Mouse (Mus musculus): ENCODE measurements around the gene Il4i1.

Gene Il4i1

DNA sequence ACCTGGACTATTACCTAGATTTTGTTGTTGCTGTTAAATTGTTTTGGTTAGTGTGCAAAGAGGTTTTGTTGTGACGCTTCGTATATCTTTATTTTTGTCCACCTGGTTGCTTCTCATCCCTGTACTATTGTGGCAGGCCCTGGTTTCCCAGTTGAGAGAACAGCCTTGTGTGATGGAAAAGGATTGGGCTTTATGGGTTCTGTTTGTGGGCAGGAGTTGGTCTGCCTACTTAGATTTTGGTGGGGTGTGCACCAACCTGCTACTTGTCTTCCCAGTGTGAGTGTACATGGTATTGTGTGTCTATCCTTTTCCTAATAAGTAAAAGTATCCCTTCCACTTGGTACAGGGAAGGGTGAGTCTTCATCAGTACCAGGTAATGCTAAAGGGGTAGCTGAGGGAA, 3.2 kb downstream of the Il4i1 start:
- DNase-seq (ENCODE audit: low spot score), result no peak

DNA sequence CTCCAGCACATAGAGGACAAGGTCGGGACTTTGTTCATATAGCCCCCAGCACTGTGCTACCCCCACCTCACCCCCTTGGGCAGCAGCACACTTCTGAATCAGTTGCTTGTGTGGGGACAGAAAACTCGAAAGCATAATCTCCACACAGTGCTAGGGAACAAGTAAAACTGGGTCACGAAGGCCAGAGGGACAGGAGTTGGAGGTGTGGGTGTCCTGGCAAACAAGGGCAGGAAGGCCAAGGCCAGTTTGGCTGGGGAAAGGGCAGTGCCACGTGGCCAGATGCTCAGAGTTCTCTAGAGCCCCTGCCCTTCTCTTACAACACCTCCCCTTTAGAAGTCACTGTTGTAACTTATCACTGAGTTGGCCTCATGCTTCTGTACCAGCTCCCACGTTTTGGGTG, 3.7 kb downstream of the Il4i1 start:
- DNase-seq (ENCODE audit: low spot score), result no peak

DNA sequence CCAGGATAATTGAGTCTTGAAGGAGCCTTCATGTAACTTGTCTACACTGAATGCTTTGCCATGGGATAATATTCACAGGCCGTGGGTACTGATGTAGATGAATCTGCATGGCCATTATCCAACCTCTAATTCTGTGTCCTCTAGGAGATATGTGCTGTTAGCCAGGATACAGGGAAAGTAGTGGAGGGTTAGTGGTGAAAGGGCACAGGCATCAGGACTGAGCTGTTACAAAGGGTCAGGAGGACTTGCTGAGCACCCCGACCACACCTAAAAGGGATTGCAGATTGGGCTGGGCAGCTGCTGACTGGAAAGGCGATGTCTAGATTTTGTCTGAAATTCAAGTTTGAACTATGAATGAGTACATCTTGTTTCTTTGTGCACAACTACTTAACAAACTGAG, 4.3 kb downstream of the Il4i1 start:
- DNase-seq (ENCODE audit: low spot score), result no peak

DNA sequence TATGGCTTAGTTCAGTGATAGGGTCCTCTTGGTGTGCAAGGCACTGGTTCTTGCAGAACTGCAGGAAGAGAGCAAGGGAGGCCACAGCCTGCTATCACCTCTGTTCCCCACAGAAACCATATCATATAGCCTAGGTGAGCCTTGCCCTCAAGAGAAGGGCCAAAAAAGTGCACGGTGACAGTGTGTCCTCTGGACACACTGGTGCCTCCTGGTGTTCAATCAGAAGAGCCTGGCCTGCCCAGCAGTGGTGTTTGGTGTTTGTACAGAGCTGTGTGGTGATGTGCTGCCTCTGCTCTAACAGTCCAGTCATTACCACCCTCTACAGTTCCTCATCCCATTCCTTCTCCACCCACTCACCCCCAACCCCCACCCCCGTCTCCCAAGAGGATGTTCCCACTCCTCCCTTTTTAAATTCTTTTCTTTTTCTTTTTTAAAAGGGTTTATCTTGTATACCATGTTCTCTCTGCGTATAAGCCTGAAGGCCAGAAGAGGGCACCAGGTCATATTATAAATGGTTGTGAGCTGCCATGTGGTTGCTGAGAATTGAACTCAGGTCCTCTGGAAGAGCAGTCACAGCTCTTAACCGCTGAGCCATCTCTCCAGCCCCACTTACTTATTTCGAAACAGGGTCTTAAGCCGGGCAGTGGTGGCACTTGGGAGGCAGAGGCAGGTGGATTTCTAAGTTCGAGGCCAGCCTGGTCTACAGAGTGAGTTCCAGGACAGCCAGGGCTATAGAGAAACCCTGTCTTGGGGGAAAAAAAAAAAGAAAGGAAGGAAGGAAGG, 5.7 kb downstream of the Il4i1 start:
- no peak for DNase-seq (ENCODE audit: low spot score)

DNA sequence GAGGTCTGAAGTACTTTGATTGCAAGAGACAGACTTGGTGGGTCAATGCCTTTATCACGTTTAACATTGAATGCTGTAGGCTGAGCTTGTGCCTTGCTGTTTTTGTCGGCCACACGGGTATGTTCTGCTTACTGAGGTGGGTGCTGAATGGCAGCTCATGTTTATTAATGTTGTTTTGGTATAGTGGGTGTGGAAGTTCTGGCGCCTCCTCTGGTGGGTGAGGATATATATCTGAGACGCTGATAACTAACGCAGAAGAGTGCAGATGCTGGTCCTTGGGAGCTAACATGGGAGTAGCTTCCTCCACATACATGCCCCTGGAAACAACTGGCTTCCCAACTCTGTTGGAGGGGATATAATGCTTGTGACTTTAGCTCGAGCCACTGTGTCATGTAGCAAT, 7.2 kb downstream of the Il4i1 start:
- no peak for DNase-seq (ENCODE audit: low spot score)

DNA sequence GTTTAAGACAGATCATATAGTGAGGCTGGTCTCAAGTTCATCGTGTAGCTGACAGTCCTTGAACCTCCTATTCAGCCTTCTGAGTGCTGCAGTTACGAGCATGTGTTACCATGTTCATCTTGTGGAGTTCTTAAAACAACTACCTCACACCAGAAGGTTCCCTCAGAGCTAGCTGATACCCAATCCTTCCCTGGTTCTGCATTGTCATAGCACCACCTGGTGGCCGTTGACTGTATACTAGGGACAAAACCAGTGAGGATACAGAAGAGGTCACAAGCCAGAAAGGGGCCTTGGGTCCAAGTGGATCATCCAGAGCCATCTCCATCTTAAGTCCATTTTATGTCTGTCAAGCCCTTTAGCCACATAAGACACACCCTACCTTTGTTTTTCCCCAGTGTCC, 8.7 kb downstream of the Il4i1 start:
- peak; percentile 75 for DNase-seq (ENCODE audit: low spot score)

DNA sequence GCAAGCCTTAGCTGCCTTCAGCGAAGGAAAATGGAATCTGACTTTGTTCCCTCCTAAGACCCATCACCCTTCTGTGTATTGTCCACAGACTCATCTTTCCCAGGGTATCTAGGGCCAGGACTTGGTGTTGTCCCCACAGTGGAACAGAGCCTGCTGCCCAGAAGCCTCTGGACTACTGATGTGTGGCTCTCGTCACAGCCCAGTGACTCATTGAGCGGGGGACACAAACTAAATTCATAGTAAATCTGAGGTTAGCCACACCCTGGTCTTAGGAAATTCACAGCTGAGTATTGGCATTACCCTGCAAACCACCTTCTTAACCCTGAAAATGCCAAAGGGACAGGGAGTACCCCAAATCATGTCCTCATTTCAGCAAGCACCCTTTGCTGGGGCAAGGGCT, 10.6 kb downstream of the Il4i1 start:
- no peak for DNase-seq (ENCODE audit: low spot score)

DNA sequence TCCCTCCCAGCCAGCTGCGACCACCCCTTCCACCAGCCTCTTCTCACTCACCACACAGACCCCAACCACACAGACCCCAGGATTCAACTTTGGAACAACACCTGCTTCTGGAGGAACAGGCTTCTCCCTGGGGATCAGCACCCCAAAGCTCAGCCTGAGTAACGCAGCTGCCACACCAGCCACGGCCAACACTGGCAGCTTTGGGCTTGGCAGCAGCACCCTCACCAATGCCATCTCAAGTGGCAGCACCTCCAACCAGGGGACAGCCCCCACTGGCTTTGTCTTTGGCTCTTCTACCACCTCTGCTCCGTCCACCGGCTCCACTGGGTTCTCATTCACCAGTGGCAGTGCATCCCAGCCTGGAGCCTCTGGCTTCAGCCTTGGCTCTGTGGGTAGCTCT, 12.5 kb downstream of the Il4i1 start:
- no peak for DNase-seq (ENCODE audit: low spot score)

DNA sequence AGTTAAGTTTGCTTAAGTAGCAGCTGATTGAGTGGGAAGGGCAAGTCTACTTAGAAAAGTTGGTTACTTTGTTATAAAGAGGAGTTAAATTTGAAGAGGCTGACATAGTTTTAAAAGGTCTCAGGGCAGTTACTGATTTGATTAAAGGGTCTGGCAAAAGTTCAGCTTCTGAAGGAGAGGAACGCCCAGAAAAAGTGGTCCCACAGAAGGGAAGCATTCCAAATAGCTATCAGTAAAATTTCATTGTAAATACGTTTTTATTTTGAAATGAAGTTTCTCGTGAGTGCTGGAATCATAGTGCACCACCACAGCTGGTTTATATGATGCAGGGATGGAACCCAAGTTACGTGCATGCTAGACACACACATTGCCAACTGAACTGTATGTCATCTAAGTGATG, 16.6 kb downstream of the Il4i1 start:
- no peak for DNase-seq (ENCODE audit: low spot score)

DNA sequence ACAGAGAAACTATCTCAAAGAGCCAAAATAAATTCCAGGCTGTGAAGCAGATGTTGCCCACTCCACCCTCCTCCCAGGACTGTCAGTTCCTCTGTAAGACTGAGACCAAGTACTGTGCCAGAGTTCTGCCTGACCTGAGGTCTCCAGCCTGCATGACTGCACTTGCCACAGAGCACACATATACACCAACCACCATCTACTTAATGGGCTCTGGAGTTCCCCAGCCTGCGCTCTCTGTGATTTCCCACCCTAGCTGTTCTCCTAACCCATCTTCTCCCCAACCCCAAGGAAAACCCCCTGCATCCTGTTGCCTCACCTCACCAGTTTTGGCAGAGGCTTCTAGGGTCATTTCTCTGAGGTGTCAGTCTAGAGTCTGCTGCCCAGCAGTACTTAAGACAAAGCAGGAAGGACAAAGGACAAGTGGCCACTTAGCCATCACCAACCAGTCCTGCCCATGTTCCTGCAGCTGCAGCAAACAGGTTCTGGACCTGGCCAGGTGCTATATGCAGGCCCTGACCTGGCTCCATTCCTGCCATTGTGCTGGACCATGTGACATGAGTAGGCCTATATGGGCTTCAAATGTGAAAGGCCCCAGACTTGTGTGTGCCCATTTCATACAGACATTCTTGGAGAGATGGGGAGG, 19.3 kb downstream of the Il4i1 start:
- no peak for DNase-seq (ENCODE audit: low spot score)

DNA sequence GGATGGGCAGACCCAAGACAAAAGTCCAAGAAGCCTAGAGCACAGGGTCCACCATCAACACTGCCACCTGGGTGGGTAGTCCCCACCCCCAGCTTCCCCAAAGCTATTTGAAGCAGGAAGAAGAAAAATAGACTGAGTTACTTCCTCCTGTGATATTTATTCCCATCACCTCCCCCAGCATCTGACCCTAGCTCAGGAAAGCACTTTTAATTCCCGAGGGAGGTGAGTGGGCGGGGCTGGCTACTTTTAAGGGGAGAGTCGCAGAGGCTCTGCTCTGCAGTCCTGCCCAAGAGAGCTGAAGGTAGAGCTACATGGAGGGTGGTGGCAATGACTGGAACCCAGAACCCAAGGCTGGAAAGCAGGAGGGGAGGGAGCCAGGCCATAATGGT, 19.8 kb downstream of the Il4i1 start:
- no peak for DNase-seq (ENCODE audit: low spot score)

DNA sequence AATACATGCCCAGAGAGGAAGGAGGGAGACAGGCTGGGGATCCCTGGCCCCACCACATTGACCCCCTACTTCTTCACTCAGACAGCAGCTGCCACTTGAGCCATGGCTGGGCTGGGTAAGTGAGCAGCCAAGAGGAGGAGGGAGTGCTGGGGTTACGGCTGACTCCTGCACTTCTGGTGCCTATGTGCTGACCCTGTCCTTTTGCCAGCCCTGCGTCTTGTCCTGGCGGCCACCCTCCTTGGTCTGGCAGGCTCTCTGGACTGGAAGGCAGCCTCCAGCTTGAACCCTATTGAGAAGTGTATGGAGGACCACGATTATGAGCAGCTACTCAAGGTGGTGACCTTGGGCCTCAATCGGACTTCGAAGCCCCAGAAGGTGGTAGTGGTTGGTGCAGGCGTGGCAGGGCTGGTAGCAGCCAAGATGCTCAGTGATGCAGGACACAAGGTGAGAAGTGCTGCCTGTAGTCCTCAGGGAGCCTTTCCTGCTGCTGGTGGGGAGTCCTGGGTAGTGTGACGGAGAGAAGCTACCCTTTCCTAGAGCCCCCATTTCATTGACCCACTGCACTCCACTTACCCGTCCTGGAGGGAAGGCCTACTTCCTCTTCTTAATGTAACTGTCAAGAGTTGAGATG, 20.4 kb downstream of the Il4i1 start:
- no peak for DNase-seq (ENCODE audit: low spot score)

DNA sequence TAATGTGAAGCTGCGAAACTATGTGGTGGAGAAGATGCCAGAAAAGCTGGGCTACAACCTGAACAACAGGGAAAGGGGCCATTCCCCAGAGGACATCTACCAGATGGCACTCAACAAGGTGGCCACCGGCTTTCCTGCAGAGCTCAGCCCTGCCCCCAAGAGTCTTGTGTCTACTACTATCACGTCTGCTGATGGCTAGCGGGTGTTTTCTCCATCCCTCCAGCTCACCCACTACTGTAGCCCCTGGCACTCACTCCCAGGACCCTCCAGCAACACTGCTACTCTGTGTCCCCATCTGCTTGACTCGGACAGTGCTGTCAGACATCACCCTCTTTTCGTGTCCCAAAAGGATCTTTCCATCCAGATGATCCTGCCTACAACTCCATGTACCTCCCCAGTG, 21.9 kb downstream of the Il4i1 start:
- no peak for DNase-seq (ENCODE audit: low spot score)

DNA sequence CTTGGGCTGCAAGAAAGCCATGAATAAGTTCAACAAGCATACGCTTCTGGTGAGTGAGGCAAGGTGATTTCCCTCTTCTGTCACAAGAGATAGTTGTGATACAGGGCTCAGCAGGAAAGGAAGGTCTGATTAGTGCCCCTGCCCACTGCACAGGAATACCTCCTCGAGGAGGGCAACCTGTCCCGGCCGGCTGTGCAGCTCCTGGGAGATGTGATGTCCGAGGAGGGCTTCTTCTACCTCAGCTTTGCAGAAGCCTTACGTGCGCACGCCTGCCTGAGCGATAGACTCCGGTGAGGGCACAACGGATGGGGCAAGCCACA, 22.9 kb downstream of the Il4i1 start:
- DNase-seq (ENCODE audit: low spot score), result no peak

DNA sequence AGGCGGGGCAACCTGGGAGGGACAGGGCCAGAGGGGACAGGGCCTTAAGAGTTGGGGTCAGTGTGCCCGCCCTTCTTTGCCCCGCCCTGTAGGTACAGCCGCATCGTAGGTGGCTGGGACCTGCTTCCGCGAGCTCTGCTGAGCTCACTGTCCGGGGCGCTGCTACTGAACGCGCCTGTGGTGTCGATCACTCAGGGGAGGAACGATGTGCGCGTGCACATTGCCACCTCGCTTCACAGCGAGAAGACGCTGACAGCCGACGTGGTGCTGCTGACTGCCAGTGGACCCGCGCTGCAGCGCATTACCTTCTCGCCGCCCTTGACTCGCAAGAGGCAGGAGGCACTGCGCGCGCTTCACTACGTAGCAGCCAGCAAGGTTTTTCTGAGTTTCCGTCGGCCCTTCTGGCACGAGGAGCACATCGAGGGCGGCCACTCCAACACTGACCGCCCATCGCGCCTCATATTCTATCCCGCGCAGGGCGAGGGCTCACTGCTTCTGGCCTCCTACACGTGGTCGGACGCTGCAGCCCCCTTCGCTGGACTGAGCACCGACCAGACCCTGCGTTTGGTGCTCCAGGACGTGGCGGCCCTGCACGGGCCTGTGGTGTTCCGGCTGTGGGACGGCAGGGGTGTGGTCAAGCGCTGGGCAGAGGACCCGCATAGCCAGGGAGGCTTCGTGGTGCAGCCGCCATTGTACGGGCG, 23.5 kb downstream of the Il4i1 start:
- DNase-seq (ENCODE audit: low spot score), result no peak

DNA sequence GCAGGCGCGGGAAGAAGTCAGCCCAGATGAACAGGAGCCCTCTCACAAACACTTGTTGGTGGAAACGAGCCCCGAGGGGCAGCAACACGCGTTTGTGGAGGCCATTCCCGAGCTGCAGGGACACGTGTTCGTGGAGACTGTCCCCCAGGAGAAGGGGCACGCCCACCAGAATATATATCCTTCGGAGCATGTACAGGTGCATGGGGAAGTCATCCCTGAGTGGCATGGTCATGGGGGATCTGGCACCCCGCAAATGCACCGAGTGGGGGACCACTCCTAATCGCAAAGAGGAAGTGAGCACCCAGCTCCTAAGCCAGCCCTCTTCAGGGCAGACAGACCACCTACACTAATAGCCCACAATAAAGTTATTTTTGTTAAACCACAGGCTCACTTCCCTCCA, 24.2 kb downstream of the Il4i1 start:
- no peak for DNase-seq (ENCODE audit: low spot score)

DNA sequence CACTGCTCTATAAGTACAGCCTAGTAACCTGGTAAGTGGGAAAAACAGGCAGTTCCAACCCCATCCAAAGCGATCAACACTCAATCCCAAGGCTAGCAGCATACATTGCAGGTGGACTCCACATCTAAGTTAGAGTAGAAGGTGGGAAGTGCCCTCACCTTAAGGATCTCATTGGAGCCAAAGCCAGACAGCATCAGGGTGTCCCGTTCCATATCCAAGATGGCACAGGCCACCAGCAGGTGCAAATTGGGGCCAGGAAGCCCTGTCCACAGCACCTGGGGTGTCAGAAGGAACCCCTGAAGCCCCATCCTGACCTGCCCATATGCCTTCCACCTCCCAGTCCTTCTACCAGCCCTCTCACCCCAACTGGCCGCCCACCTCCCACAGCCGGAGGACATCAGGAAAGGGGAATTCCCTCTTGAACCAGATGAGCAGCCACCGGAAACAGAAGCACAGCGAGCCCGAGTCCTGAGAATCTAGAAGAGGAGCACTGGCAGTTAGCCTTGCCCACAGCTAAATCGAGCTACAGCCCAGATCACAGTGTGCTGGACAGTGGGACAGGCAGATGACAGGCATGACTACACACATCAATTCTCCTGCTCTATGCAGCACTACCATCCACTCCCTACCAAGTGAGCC, 25.8 kb downstream of the Il4i1 start:
- DNase-seq (ENCODE audit: low spot score), result no peak

DNA sequence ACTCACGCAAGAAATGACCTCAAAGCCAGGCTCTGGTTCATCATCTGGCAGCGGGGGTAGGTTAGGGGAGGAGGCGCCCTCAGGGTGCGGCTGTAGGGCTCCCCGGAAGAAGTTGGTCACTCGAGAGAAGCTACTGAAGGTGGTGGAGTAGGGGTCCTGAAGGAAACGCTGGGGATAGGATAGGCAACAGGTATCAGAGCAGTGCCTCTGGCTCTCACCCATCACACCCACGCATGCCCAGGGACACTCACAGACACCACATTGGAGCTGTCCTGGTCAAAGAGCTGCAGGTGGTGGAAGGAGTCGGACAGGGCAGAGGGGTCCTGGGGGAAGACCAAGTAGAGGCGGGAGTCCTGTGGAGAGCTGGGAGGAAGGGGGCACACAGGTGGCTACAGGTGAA, 28.8 kb downstream of the Il4i1 start:
- DNase-seq (ENCODE audit: low spot score), result no peak

DNA sequence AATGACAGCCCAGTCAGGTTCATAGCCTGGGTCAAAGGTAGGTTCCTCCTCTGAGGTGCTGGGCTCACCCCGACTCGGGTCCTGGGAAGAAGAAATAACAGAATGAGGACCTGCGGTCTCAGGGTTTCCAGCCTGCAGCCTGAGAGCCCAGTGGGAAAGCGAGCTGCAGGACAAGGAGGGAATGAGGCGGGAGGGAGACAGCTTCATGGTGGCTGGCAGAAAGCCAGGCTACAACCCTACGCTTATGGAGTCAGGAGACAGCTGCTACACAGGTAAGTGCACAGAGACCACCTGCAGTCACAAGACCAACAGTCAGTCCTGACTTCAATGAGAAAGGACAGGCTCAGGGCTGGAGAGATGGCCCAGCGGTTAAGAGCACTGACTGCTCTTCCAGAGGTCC, 30.6 kb downstream of the Il4i1 start:
- DNase-seq (ENCODE audit: low spot score), result no peak

DNA sequence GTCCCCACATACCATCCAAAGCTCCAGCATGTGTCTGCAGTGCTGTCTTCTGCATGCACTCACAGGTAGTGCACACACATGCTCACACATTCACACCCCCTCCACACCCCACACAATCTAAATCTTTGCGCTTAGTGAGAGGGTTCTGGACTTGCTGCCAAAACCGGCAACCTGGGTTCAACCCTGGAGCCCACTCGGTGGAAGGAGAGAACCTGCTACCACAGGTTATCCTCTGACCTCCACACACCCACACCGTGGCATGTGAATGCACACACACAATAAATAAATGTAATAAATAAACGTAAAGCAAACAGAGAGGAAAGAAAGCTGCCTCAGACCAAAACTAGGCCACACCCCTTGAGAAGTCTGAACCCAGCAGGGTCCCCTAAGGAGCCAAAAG, 31.6 kb downstream of the Il4i1 start:
- DNase-seq (ENCODE audit: low spot score), result no peak

DNA sequence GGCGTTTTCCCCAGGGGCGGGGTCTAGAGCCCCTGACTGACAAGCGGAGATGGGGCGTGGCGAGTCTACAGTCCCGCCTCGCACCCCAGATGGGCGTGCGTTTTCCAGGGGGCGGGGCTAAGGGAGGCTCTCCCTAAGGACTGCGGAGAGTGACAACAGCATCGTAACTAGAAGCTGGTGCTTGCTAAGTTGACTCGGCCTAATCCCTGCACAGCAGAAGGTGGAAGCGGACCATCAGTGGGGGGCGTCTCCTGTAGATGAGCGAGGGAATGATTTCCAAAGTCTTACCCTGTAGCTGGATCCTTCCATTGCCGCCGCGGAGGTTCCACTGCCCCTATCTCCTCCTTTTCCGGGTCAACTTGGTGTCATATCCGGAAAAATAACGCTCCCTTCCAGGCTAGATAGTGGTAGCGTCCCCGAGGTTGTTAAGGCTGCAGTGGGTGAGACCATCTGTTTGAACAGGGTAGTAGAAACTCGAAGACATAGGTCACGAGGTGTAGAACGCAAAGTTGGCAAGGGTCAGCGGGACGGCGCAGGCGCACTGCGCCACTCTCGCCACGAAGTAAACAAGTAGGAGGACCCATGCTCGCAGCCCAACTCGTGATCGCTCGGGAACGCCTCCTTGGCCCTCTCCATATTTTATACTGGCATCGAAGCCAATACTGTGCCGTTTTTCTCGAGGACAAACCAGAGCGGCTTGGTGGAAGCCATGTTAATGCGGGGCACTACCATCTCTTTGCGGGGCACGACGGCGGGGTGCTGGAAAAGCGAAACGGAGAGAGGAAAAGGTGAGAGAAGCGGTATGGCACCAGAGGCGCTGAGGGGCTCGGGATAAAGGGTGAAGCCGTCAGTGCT, 32.6 kb downstream of the Il4i1 start, which contains the start of the genes Akt1s1 and Tbc1d17:
Gene Akt1s1, plus strand, starts transcription at position 431 of the 855 bp plus-strand sequence.
Gene Tbc1d17, minus strand, starts transcription at position 519 of the 855 bp plus-strand sequence.
- DNase-seq (ENCODE audit: low spot score), result peak; percentile 96
